Mouse (Mus musculus): ENCODE results near the gene Fgfr2. TPM values are rescaled to one million over a fixed set of nuclear protein-coding genes. Genes with fewer than 3 reads are reported as not detected.
A peak's percentile ranks its signal among the peaks of the same experiment; 100 is the strongest.

Fgfr2 gene
- total and polyA plus RNA-seq, 2 experiments from 2014 or later: 12.1 to 32.6 TPM

- H3K27ac ChIP-seq (ENCODE audit: low read depth, low read length): no peak overlapping the region
- H3K4me3 ChIP-seq (ENCODE audit: low read depth, low read length): no peak overlapping the region
- 48% methylated on average over 6 of the region's 6 CpGs for WGBS
- DNase-seq (ENCODE audit: low spot score) (no peak), ATAC-seq (ENCODE audit: low FRiP score) (no peak)
- no peak overlapping the region for H3K9ac ChIP-seq (replicated peaks; ENCODE audit: low read length, poor library complexity, severe bottlenecking)
- peaks cover 13% of the 10 kb centered on the region; the same call in 1 of the 2 replicates for H3K36me3 ChIP-seq (ENCODE audit: insufficient read depth, low read length)
- H3K4me1 ChIP-seq (ENCODE audit: insufficient read depth, low read length): no peaks in the 10 kb centered on the region; the same call in 1 of the 2 replicates
- H3K27me3 ChIP-seq (ENCODE audit: insufficient read depth, low read length): no peaks in the 10 kb centered on the region
- no peak overlapping the region for H3K4me2 ChIP-seq (ENCODE audit: low read depth, low read length, poor library complexity, severe bottlenecking)
- no peak for TF ChIP-seq CTCF (IDR thresholded peaks at IDR 0.05)
- no peaks in the 10 kb centered on the region for H3K9me3 ChIP-seq (ENCODE audit: low read length)
Measured at GRCm38 (mm10) chr7:131975867-131976266, 1147.3 kb downstream of the Fgfr2 start.

- 54% methylated on average over 3 of the region's 3 CpGs for WGBS
- no peaks in the 10 kb centered on the region for H3K9me3 ChIP-seq (ENCODE audit: low read length)
- H3K4me3 ChIP-seq (ENCODE audit: low read depth, low read length): peak overlapping the region; percentile 67
- H3K36me3 ChIP-seq (ENCODE audit: insufficient read depth, low read length): 0 out of 2 replicates have a peak, but pooled peaks cover 4% of the 10 kb centered on the region
- ATAC-seq (ENCODE audit: low FRiP score) (no peak), DNase-seq (ENCODE audit: low spot score) (no peak)
- 0 out of 2 replicates have a peak overlapping the region, but pooled peaks have one; percentile 36 for H3K9ac ChIP-seq (replicated peaks; ENCODE audit: low read length, poor library complexity, severe bottlenecking)
- H3K4me1 ChIP-seq (ENCODE audit: insufficient read depth, low read length): peaks cover 16% of the 10 kb centered on the region
- H3K4me2 ChIP-seq (ENCODE audit: low read depth, low read length, poor library complexity, severe bottlenecking): peak overlapping the region; percentile 83
- no peak overlapping the region for H3K27ac ChIP-seq (ENCODE audit: low read depth, low read length)
- TF ChIP-seq CTCF (IDR thresholded peaks at IDR 0.05): no peak
- H3K27me3 ChIP-seq (ENCODE audit: insufficient read depth, low read length): no peaks in the 10 kb centered on the region
Measured at GRCm38 (mm10) chr7:131970255-131970654, 1152.9 kb downstream of the Fgfr2 start.

GRCm38 (mm10) chr7:131966916-131967494 is 1156.1 kb downstream of the Fgfr2 start:
- H3K4me1 ChIP-seq (ENCODE audit: insufficient read depth, low read length): peaks cover 23% of the 10 kb centered on the region
- peak; percentile 68 for ATAC-seq (ENCODE audit: low FRiP score)
- H3K9me3 ChIP-seq (ENCODE audit: low read length): no peaks in the 10 kb centered on the region
- peak overlapping the region; percentile 67 for H3K4me3 ChIP-seq (ENCODE audit: low read depth, low read length)
- peak overlapping the region; percentile 83 for H3K4me2 ChIP-seq (ENCODE audit: low read depth, low read length, poor library complexity, severe bottlenecking)
- H3K9ac ChIP-seq (replicated peaks; ENCODE audit: low read length, poor library complexity, severe bottlenecking): peak overlapping the region; percentile 81
- peak; percentile 44 for DNase-seq (ENCODE audit: low spot score)
- H3K27ac ChIP-seq (ENCODE audit: low read depth, low read length): peak overlapping the region; percentile 89
- H3K36me3 ChIP-seq (ENCODE audit: insufficient read depth, low read length): no peaks in the 10 kb centered on the region
- WGBS: 3% methylated on average over 53 of the region's 57 CpGs
- peak; percentile 43 for TF ChIP-seq CTCF (IDR thresholded peaks at IDR 0.05)
- H3K27me3 ChIP-seq (ENCODE audit: insufficient read depth, low read length): no peaks in the 10 kb centered on the region

- no peaks in the 10 kb centered on the region for H3K27me3 ChIP-seq (ENCODE audit: insufficient read depth, low read length)
- H3K36me3 ChIP-seq (ENCODE audit: insufficient read depth, low read length): no peaks in the 10 kb centered on the region
- under 1% methylated on average over 31 of the region's 32 CpGs for WGBS
- peak within 1 kb of the TSS; percentile 81 for H3K9ac ChIP-seq (replicated peaks; ENCODE audit: low read length, poor library complexity, severe bottlenecking)
- peak within 1 kb of the TSS; percentile 89 for H3K27ac ChIP-seq (ENCODE audit: low read depth, low read length)
- peak within 1 kb of the TSS; percentile 83 for H3K4me2 ChIP-seq (ENCODE audit: low read depth, low read length, poor library complexity, severe bottlenecking)
- DNase-seq (ENCODE audit: low spot score): peak; percentile 51
- TF ChIP-seq CTCF (IDR thresholded peaks at IDR 0.05): peak; percentile 51
- H3K4me3 ChIP-seq (ENCODE audit: low read depth, low read length): peak within 1 kb of the TSS; percentile 67
- H3K4me1 ChIP-seq (ENCODE audit: insufficient read depth, low read length): peaks cover 23% of the 10 kb centered on the region
- no peaks in the 10 kb centered on the region for H3K9me3 ChIP-seq (ENCODE audit: low read length)
- peak; percentile 80 for ATAC-seq (ENCODE audit: low FRiP score)
Measured at GRCm38 (mm10) chr7:131966023-131966915, 1156.9 kb downstream of the Fgfr2 start, which contains the start of gene Gpr26. Gene Gpr26 (plus strand): TSS chr7:131966460.

- Histone ChIP-seq H3K9me3 (ENCODE audit: low read length) (no peaks in the 10 kb centered on the region), H3K4me1 (ENCODE audit: insufficient read depth, low read length) (peaks cover 10% of the 10 kb centered on the region; the same call in 1 of the 2 replicates), H3K4me2 (ENCODE audit: low read depth, low read length, poor library complexity, severe bottlenecking) (no peak overlapping the region), H3K4me3 (ENCODE audit: low read depth, low read length) (no peak overlapping the region), H3K36me3 (ENCODE audit: insufficient read depth, low read length) (no peaks in the 10 kb centered on the region), H3K27me3 (ENCODE audit: insufficient read depth, low read length) (no peaks in the 10 kb centered on the region), H3K27ac (ENCODE audit: low read depth, low read length) (no peak overlapping the region), H3K9ac (replicated peaks; ENCODE audit: low read length, poor library complexity, severe bottlenecking) (no peak overlapping the region)
- DNase-seq (ENCODE audit: low spot score) (no peak), ATAC-seq (ENCODE audit: low FRiP score) (no peak)
- no peak for TF ChIP-seq CTCF (IDR thresholded peaks at IDR 0.05)
- WGBS: 35% methylated on average over 6 of the region's 6 CpGs
Measured at GRCm38 (mm10) chr7:131960551-131960950, 1162.6 kb downstream of the Fgfr2 start.

Data from midbrain, postnatal 0 days (tissue).